Mouse (Mus musculus): ENCODE data around the gene Gm5737. TPM values are rescaled to one million over a fixed set of nuclear protein-coding genes. Genes with fewer than 3 reads are reported as not detected.
A peak's percentile ranks its signal among the peaks of the same experiment; 100 is the strongest.

Gene Gm5737
- polyA plus RNA-seq, 1 experiment = not detected

DNA sequence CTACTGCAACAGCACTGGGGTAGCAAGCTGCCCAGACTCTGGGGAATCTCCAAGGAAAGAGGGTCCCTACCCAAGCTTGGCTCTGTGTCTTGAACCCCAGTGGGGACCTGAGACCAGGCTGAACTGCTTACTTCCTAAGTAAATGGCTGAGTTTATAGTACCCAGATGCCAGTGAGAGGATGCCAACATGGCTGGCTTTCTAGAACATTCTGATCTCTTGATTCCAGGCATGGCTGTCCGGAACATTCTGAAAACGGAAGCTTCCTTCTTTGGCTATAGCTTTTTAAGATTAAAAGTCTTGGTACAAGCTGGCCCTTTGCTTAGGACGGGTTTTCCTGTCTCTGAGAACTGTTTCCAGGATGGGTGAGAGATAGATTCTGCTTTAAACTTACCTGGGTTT lies 61.9 kb downstream of the Gm5737 start:
- 91% methylated on average over 3 of the region's 3 CpGs for WGBS
- TF ChIP-seq POLR2A (IDR thresholded peaks at IDR 0.05; ENCODE audit: borderline replicate concordance, control insufficient read depth, low read depth, low read length) (no peak), CTCF (IDR thresholded peaks at IDR 0.05; ENCODE audit: control insufficient read depth, insufficient read depth, low read length) (no peak)
- H3K27ac ChIP-seq (ENCODE audit: control insufficient read depth, insufficient read depth, low read depth, low read length, poor library complexity) = no peak overlapping the region
- peaks cover 2% of the 10 kb centered on the region; the same call in 1 of the 2 replicates for H3K4me1 ChIP-seq (ENCODE audit: control insufficient read depth, insufficient read depth, low read length)
- H3K4me3 ChIP-seq (replicated peaks; ENCODE audit: control insufficient read depth, low read depth, low read length) = no peak overlapping the region

DNA sequence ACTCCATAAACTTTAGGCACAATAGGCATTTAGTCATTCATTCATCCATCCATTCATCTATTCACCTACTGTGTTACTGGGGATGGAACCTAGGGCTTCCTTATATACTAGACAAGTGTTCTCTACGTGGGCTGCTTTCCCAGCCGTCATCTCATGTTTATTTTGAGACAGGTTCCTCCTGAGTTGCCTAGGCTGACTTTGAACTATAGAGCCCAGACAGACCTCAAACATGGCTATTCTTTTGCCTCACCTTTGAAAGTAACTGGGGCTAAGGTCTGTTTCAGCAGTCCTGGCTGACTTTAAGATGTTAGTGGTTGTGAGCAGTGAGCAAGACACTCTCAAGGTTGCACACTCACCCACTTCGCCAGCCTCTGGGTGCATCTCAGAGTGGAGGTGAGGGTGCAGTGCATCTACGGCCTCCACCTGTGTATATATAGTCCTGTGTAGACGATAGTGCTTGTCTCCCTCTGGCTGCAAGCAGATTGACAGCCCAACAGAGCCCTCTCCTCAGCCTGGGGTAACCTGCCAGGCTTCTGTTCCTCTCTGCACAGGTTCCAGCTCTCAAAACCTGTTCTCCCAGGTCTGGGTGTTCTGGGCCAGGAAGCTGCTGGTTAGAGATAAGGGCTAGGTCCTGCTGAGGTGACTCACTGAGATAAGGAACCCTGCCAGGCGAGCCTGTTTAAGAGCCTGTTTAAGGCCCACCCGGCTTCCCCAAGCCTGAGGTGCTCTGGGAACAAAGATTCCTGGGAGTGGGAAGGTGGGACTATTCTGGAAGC lies 62.8 kb downstream of the Gm5737 start:
- WGBS = 49% methylated on average over 7 of the region's 7 CpGs
- TF ChIP-seq CTCF (IDR thresholded peaks at IDR 0.05; ENCODE audit: control insufficient read depth, insufficient read depth, low read length) = no peak
- TF ChIP-seq POLR2A (IDR thresholded peaks at IDR 0.05; ENCODE audit: borderline replicate concordance, control insufficient read depth, low read depth, low read length) = no peak
- Histone ChIP-seq H3K4me3 (replicated peaks; ENCODE audit: control insufficient read depth, low read depth, low read length) (peak overlapping the region; percentile 47), H3K27ac (ENCODE audit: control insufficient read depth, insufficient read depth, low read depth, low read length, poor library complexity) (peak overlapping the region; percentile 88), H3K4me1 (ENCODE audit: control insufficient read depth, insufficient read depth, low read length) (peaks cover 2% of the 10 kb centered on the region; the same call in 1 of the 2 replicates)

DNA sequence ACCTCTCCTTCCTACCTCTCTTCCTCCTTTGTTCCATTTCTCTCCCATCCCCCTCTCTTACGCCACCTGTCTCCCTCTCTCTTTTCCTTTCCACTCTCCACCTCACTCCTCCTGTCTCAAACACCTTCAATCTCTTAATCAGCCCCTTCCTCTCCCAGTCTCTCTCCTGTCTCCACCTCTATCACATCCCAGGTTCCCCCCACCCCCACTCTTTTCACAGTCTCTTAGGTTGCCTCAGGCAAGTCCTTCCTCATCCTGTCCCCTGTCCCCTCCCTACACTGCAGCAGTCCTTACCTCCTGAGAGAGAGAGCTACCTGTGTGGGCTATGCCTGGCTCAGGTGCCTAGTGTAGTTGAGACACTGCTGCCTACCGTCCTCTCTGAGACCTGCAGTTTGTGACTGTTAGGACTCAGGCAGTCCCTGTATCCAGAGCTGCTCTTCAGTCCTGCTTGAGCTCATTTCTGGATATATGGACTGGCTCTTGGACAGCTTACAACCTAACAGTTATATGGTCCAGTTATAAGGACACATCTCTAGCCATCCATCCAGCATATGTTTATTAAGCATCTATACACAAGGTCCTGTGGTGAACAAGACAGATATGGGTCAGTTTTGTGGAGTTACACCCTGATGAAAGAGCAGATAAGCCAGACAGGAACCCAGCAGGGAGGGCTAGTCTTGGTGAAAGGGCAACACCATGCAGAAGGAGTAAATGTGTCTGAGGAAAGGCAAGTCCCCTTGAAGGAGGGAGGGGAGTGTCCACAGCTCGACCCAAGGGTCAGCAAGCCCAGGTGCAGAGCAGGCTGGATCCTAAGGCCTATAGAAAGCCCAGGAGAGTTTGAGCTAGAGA lies 63.6 kb downstream of the Gm5737 start:
- TF ChIP-seq POLR2A (IDR thresholded peaks at IDR 0.05; ENCODE audit: borderline replicate concordance, control insufficient read depth, low read depth, low read length) (no peak), CTCF (IDR thresholded peaks at IDR 0.05; ENCODE audit: control insufficient read depth, insufficient read depth, low read length) (no peak)
- 52% methylated on average over 3 of the region's 3 CpGs for WGBS
- peak overlapping the region; percentile 10 for H3K4me3 ChIP-seq (replicated peaks; ENCODE audit: control insufficient read depth, low read depth, low read length)
- H3K4me1 ChIP-seq (ENCODE audit: control insufficient read depth, insufficient read depth, low read length) = peaks cover 2% of the 10 kb centered on the region; the same call in 1 of the 2 replicates
- peak overlapping the region; percentile 76 for H3K27ac ChIP-seq (ENCODE audit: control insufficient read depth, insufficient read depth, low read depth, low read length, poor library complexity)

DNA sequence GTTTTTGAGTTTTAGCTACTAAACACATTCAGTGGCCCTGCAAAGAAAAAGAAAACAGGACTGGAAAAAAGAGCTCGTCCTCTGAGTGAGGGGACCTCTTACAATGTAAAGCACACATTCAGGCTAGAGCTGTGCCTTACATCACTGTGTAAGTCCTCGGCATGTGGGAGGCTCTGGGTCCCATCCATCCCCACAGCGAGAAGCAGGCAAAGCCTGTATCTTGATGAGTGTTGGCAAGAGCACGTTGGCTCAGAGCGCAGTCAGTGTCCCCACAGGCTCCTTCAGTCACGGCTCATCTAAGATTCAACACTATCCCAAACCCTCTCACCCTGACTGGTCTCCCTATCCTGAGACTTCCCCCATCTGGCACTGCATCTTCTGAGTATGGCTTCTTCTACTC lies 66.1 kb downstream of the Gm5737 start:
- 90% methylated on average over 6 of the region's 6 CpGs for WGBS
- Histone ChIP-seq H3K27ac (ENCODE audit: control insufficient read depth, insufficient read depth, low read depth, low read length, poor library complexity) (peak overlapping the region; percentile 30; the same call in 1 of the 2 replicates), H3K4me1 (ENCODE audit: control insufficient read depth, insufficient read depth, low read length) (peaks cover 1% of the 10 kb centered on the region; the same call in 1 of the 2 replicates), H3K4me3 (replicated peaks; ENCODE audit: control insufficient read depth, low read depth, low read length) (peak overlapping the region; percentile 8)
- TF ChIP-seq POLR2A (IDR thresholded peaks at IDR 0.05; ENCODE audit: borderline replicate concordance, control insufficient read depth, low read depth, low read length) (no peak), CTCF (IDR thresholded peaks at IDR 0.05; ENCODE audit: control insufficient read depth, insufficient read depth, low read length) (no peak)

DNA sequence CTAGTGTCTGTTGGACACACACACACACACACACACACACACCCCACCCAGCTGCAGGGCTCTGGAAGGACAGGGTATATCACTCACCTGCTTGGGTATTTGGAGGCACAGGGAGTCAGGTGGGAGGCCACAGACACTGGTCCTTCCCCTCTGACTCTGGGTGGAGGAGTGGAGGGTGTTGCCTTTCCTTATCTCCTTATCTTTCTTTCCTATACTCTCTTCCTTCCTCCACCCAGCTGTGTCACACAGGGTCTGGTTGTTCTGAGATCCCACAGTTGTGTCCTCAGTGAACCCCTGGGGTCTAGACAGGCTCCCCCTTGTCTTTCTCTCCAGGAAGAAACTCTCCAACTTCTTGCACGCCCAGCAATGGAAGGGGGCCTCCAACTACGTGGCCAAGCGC lies 67.8 kb downstream of the Gm5737 start:
- WGBS = 87% methylated on average over 3 of the region's 3 CpGs
- peak overlapping the region; percentile 66 for H3K4me3 ChIP-seq (replicated peaks; ENCODE audit: control insufficient read depth, low read depth, low read length)
- peak overlapping the region; percentile 70 for H3K27ac ChIP-seq (ENCODE audit: control insufficient read depth, insufficient read depth, low read depth, low read length, poor library complexity)
- H3K4me1 ChIP-seq (ENCODE audit: control insufficient read depth, insufficient read depth, low read length) = peaks cover 4% of the 10 kb centered on the region
- TF ChIP-seq CTCF (IDR thresholded peaks at IDR 0.05; ENCODE audit: control insufficient read depth, insufficient read depth, low read length) (no peak), POLR2A (IDR thresholded peaks at IDR 0.05; ENCODE audit: borderline replicate concordance, control insufficient read depth, low read depth, low read length) (no peak)

DNA sequence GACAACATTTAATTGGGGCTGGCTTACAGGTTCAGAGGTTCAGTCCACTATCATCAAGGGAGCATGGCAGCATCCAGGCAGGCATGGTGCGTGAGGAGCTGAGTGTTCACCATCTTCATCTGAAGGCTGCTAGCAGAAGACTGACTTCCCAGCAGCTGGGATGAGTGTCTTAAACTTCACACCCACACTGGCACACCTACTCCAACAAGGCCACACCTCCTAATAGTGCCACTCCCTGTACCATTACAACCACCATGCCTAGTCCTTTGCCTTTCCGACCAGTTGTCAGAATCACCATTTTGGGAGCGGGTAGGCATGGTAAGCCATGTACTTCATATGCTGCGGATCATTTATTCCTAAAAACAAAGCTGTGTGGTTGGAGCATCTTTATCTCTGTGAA lies 68.6 kb downstream of the Gm5737 start:
- H3K4me3 ChIP-seq (replicated peaks; ENCODE audit: control insufficient read depth, low read depth, low read length) = peak overlapping the region; percentile 66
- H3K27ac ChIP-seq (ENCODE audit: control insufficient read depth, insufficient read depth, low read depth, low read length, poor library complexity) = no peak overlapping the region; the same call in 1 of the 2 replicates
- TF ChIP-seq POLR2A (IDR thresholded peaks at IDR 0.05; ENCODE audit: borderline replicate concordance, control insufficient read depth, low read depth, low read length) (0 out of 2 replicates have a peak, but pooled peaks have one; percentile 39), CTCF (IDR thresholded peaks at IDR 0.05; ENCODE audit: control insufficient read depth, insufficient read depth, low read length) (no peak)
- H3K4me1 ChIP-seq (ENCODE audit: control insufficient read depth, insufficient read depth, low read length) = peaks cover 4% of the 10 kb centered on the region
- 88% methylated on average over 4 of the region's 4 CpGs for WGBS

Other genes with a start within 250 kb of the Gm5737 start
- 40.4 and 72.1 TPM in 2 replicates for gene Uqcrc2, start 177.2 kb upstream of the Gm5737 start, polyA plus RNA-seq (2011; ENCODE audit: insufficient read depth, insufficient read length, low replicate concordance, missing spikeins)
- gene Pdzd9, start 142.0 kb upstream of the Gm5737 start, polyA plus RNA-seq (2011; ENCODE audit: insufficient read depth, insufficient read length, low replicate concordance, missing spikeins) = not detected in 2 replicates
- gene Mosmo, start 134.7 kb upstream of the Gm5737 start, polyA plus RNA-seq (2011; ENCODE audit: insufficient read depth, insufficient read length, low replicate concordance, missing spikeins) = 13.5 and 16.1 TPM in 2 replicates
- not detected in 2 replicates for gene Vwa3a, start 73.0 kb upstream of the Gm5737 start, polyA plus RNA-seq (2011; ENCODE audit: insufficient read depth, insufficient read length, low replicate concordance, missing spikeins)
- gene Eef2k, start 30.5 kb downstream of the Gm5737 start, polyA plus RNA-seq (2011; ENCODE audit: insufficient read depth, insufficient read length, low replicate concordance, missing spikeins) = 39.2 and 39.8 TPM in 2 replicates
- 6.5 and 14.2 TPM in 2 replicates for gene Polr3e, start 105.4 kb downstream of the Gm5737 start, polyA plus RNA-seq (2011; ENCODE audit: insufficient read depth, insufficient read length, low replicate concordance, missing spikeins)
- gene Cdr2, start 169.9 kb downstream of the Gm5737 start, polyA plus RNA-seq (2011; ENCODE audit: insufficient read depth, insufficient read length, low replicate concordance, missing spikeins) = 104 and 196 TPM in 2 replicates
- not detected in 2 replicates for gene Mfsd13b, start 170.1 kb downstream of the Gm5737 start, polyA plus RNA-seq (2011; ENCODE audit: insufficient read depth, insufficient read length, low replicate concordance, missing spikeins)
- 22.6 and 48.1 TPM in 2 replicates for gene Mettl9, start 222.1 kb downstream of the Gm5737 start, polyA plus RNA-seq (2011; ENCODE audit: insufficient read depth, insufficient read length, low replicate concordance, missing spikeins)

All from bone marrow, adult 2 months (tissue).